ENCODE assay signal across 18 mouse cellular contexts in the genomic region with DNA sequence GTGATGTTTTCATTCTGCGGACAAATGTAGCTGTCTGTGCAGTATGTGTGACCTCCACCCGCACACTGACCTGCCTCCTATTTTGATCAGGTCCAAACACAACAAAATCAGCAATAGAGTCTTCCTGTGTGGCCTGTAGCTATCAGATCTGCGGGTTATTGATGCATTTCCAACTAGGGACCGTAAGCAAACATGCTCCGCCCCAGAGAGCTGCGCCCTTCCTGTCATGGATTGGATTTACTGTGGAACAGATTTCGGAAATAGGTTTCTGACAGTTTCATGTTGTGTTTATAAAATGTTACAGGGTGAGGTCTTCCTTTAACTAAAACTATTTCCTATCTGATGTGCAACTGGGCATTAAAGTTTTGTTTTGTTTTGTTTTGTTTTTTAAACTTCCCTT.
DNase-seq lines count a peak whose midpoint lies in the region; ATAC-seq and TF ChIP-seq lines count a peak whose summit lies in the region.
"Had no signal": no experiment of that assay in that cellular context is flagged by ENCODE, and none has a peak within 500 bp of the region (broad histone marks: within the 10 kb centered on the region; RNA-seq: fewer than 3 reads in every experiment).

No protein-coding gene starts in this region.

- WGBS in forebrain, postnatal 0 days = 80% methylated on average over 7 of the region's 7 CpGs
- WGBS in forebrain, embryonic 13.5 days = 92% methylated on average over 7 of the region's 7 CpGs

- no peak for DNase-seq in left cerebral cortex, adult 2 months (ENCODE audit: extremely low spot score in 1 of 2, low spot score in 2 of 2)
- DNase-seq in left cerebral cortex, postnatal 25 days (ENCODE audit: low spot score in 2 of 2) = no peak
- DNase-seq in kidney, adult 9 months = peak; percentile 53
- DNase-seq in kidney, postnatal 25 days = peak; percentile 38 to 51
- DNase-seq in lung, postnatal 36 days = peak; percentile 85
- no peak for DNase-seq in forebrain, postnatal 0 days
- DNase-seq: adrenal gland, adult 8-10 months; cerebellum, adult 9-10 months; embryo, embryonic 11 days; left cerebral cortex, postnatal 4 days; liver, embryonic 13.5 days; thymus, adult 18-20 months had no signal

- no peak for TF ChIP-seq CTCF in left cerebral cortex, adult 2 months (IDR thresholded peaks at IDR 0.05)
- no peak for TF ChIP-seq CTCF in forebrain, postnatal 0 days (IDR thresholded peaks at IDR 0.05; ENCODE audit: low read depth)

- no peak overlapping the region for H3K9ac ChIP-seq in forebrain, postnatal 0 days
- H3K9ac ChIP-seq in forebrain, embryonic 13.5 days = no peak overlapping the region
- H3K9ac ChIP-seq: heart, embryonic 12.5 days; hindbrain, embryonic 13.5 days; intestine, embryonic 15.5 days; liver, embryonic 13.5 days had no signal

- H3K27me3 ChIP-seq in forebrain, postnatal 0 days (ENCODE audit: insufficient read depth, low read length) = no peaks in the 10 kb centered on the region
- no peaks in the 10 kb centered on the region for H3K27me3 ChIP-seq in forebrain, embryonic 13.5 days
- H3K27me3 ChIP-seq: heart, embryonic 12.5 days; hindbrain, embryonic 13.5 days; intestine, embryonic 15.5 days; liver, embryonic 13.5 days had no signal

- no peak overlapping the region for H3K4me2 ChIP-seq in forebrain, postnatal 0 days (ENCODE audit: low read depth)
- H3K4me2 ChIP-seq in forebrain, embryonic 13.5 days = no peak overlapping the region
- H3K4me2 ChIP-seq: heart, embryonic 12.5 days; hindbrain, embryonic 13.5 days; intestine, embryonic 15.5 days; liver, embryonic 13.5 days had no signal

- no peak overlapping the region for H3K4me3 ChIP-seq in left cerebral cortex, adult 2 months
- no peak overlapping the region for H3K4me3 ChIP-seq in forebrain, postnatal 0 days (ENCODE audit: low read depth, low read length)
- H3K4me3 ChIP-seq in forebrain, embryonic 13.5 days = no peak overlapping the region
- H3K4me3 ChIP-seq: heart, embryonic 12.5 days; hindbrain, embryonic 13.5 days; intestine, embryonic 15.5 days; liver, embryonic 13.5 days had no signal

- no peaks in the 10 kb centered on the region for H3K9me3 ChIP-seq in forebrain, postnatal 0 days (ENCODE audit: low read length)
- H3K9me3 ChIP-seq in forebrain, embryonic 13.5 days (replicated peaks) = no peaks in the 10 kb centered on the region
- H3K9me3 ChIP-seq: heart, embryonic 12.5 days; hindbrain, embryonic 13.5 days; intestine, embryonic 15.5 days; liver, embryonic 13.5 days had no signal

- intact Hi-C loops in left cerebral cortex, adult 2 months (cut with DNase I) = no loop called here
- intact Hi-C loops in left cerebral cortex, postnatal 25 days (cut with DNase I) = no loop called here

- ATAC-seq in forebrain, postnatal 0 days = no peak
- no peak for ATAC-seq in forebrain, embryonic 13.5 days
- ATAC-seq: CD4-positive, CD25-positive, alpha-beta regulatory T cell, adult 4 months; forebrain, embryonic 14.5 days; intestine, embryonic 15.5 days had no signal

- no peaks in the 10 kb centered on the region for H3K4me1 ChIP-seq in forebrain, postnatal 0 days (ENCODE audit: insufficient read depth)
- H3K4me1 ChIP-seq in forebrain, embryonic 13.5 days = no peaks in the 10 kb centered on the region
- H3K4me1 ChIP-seq: hindbrain, embryonic 13.5 days; liver, embryonic 13.5 days had no signal

- no peaks in the 10 kb centered on the region for H3K36me3 ChIP-seq in forebrain, postnatal 0 days (ENCODE audit: insufficient read depth)
- peaks cover 4% of the 10 kb centered on the region; the same call in 1 of the 2 replicates for H3K36me3 ChIP-seq in forebrain, embryonic 13.5 days (ENCODE audit: poor library complexity, severe bottlenecking)
- H3K36me3 ChIP-seq: hindbrain, embryonic 13.5 days had no signal

- peak overlapping the region; percentile 47; the same call in 1 of the 2 replicates for H3K27ac ChIP-seq in left cerebral cortex, adult 2 months
- H3K27ac ChIP-seq in forebrain, postnatal 0 days (ENCODE audit: low read depth, low read length) = no peak overlapping the region
- H3K27ac ChIP-seq in forebrain, embryonic 13.5 days = no peak overlapping the region
- H3K27ac ChIP-seq: hindbrain, embryonic 13.5 days; intestine, embryonic 15.5 days; liver, embryonic 13.5 days had no signal

Comparison
In these comparisons a context has a peak if more than half of its experiments do, and no peak if none do; other contexts are left out.
1. DNase-seq: peak in kidney, adult 9 months (single experiment), kidney, postnatal 25 days (2 of 2) and lung, postnatal 36 days (single experiment); none in left cerebral cortex, adult 2 months (0 of 2), left cerebral cortex, postnatal 25 days (0 of 2) and forebrain, postnatal 0 days (single experiment).